Mouse (Mus musculus): ENCODE data around the gene Dctn5. TPM values are rescaled to one million over a fixed set of nuclear protein-coding genes. Genes with fewer than 3 reads are reported as not detected.

Dctn5 gene
- total RNA-seq (2015; ENCODE audit: low replicate concordance) (61.6 and 66.3 TPM in 2 replicates), total RNA-seq (2017; ENCODE audit: low replicate concordance) (31.4 and 32.3 TPM in 2 replicates)

DNA sequence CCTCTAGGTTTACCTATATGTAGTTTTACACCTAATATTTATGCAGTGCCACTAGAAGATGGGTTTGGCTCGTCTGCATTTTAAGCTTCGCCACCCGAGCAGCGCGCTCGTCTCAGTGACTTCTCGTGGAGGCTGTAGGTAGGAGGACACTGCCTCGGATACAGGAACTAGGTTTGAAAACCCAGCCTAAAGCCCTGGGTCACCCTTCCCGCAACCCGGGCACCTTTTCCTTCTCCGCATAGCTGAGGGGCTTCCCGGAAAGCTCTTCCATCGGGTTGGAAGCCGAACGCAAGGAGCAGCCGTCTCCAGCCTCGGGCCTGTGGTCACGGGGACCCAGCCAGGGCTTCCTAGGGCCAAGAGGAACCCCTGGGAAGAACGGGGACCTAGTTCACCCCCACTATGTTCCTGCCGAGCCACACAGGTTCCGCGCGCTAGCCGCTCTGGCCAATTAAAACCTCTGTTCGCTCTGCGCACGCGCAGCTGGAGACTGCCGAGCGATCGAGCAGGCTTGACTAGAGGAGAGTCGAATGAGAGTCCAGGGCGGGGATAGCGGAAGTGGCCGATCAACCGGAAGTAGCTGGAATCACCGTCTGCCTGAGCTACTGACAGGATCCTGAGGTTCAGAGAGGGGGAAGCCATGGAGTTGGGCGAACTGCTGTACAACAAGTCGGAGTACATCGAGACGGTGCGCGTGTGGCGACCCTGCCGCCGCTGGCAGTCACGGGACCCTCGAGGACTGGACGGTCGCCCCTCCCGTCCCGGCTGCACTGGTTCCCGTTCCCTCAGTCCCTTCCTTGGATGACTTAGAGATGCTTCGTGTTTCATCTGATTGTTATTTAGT, at the start of gene Dctn5, which contains the start of gene Palb2:
TSS of gene Dctn5 (plus strand) at position 545 of the 841 bp plus-strand sequence.
TSS of gene Palb2 (minus strand) at position 489 of the 841 bp plus-strand sequence.
- peak; percentile 97 for ATAC-seq (replicated peaks; ENCODE audit: low FRiP score, poor library complexity, severe bottlenecking)

DNA sequence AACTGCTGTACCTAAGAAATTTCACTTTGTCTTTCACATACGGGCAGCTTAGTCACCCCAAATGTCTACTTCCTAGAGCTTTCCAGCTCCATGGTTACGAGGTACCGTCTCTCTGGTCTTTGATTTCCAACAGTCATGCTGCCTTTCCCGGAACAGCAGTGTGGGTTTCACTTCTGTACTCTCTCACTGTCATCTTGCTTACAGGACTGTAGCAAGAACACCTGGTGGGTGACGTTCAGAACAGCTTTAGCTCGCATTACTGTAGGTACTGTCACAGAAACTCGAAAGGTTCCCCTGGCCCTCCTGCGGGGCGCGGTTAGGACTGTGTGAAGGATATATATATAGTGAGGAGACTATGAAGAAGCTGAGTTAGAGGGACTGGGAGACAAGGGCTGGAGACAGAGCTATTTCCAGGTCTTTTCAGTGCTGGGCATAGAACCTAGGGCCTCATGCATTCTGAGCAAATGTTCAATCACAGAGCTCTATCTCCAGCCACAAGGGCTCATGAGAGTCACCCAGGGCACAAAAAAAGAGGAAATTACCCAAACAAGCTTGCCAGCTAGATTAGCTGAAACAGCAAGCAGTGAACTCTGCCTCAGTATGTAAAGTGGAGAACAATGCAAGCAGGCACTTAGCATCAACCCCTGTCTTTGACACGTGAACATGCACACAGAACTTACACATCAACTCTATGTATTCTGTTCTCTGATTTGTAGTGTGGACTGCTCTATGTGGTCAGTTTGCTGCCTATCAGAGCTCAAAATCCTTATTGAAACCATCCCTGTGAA, 45.5 kb upstream of the Dctn5 start:
- ATAC-seq (replicated peaks; ENCODE audit: low FRiP score, poor library complexity, severe bottlenecking) = no peak

DNA sequence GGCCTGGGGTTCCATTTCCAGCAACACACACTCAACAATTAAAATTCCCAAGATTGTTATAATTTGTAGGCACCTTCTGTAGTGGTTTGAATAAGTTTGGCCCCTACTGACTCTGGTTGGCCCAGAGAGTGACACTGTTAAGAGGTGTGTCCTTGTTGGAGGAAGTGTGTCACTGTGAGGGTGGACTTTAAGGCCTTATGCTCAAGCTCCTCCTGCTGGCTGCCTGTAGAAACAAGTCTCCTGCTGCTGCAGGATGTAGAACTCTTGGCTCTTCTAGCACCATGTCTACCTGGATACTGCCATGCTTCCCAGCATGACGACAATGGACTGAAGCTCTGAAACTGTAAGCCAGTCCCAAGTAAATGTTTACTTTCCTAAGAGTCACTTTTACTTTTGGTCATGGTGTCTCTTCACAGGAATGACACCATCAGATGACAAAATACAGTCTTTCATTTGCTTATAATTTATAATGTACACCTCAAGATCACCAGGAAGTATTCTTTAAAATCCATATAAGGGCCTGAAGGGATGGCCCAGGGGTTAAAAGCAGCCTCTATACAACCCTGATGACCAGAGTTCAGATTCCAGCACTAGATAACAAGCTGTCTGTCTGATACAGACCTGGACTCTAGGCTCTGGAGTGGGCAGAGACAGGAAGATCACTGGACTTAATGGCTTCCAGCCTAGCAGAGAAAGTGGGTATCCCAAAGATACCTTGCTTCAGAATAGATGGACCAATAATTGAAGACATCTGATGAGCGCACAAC, 38.1 kb upstream of the Dctn5 start:
- ATAC-seq (replicated peaks; ENCODE audit: low FRiP score, poor library complexity, severe bottlenecking) = no peak

DNA sequence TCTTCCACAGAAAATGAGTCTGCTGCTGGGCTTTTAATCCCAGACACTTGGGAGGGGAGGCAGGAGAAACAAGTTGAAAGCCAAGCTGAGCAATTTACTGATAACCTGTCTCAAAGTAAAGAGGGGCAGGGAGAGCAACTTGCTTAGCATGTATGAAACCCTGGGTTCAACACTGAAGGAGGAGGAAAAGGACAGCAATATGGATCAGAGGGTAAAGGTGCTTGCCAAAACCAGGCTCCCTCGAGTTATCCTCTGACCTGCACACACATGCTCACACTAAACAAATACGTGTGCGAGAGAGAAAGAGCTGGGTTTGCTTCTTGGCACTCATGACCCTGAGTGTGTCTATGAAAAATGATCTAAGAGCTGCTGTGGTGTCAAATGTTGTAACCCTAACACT, 34.8 kb upstream of the Dctn5 start:
- ATAC-seq (replicated peaks; ENCODE audit: low FRiP score, poor library complexity, severe bottlenecking) = no peak

DNA sequence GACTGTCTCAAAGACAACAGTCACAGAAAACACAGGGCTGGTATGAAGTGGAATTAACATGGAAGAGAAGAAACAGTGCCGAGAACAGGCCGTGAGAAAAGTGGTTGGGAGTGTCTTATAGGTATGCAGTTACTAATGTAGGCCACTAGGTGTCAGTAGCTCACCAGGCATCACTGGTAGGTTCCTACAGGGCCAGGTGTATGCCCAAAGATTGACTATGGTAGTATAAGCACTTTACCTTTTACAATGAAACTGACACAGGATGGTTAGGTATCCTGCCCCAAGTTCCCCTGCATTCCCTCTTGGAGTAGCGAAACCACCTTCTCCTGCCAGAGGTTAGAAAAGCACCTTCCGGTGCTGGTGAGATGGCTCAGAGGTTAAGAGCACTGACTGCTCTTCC, 33.6 kb upstream of the Dctn5 start:
- peak; percentile 79 for ATAC-seq (replicated peaks; ENCODE audit: low FRiP score, poor library complexity, severe bottlenecking)

DNA sequence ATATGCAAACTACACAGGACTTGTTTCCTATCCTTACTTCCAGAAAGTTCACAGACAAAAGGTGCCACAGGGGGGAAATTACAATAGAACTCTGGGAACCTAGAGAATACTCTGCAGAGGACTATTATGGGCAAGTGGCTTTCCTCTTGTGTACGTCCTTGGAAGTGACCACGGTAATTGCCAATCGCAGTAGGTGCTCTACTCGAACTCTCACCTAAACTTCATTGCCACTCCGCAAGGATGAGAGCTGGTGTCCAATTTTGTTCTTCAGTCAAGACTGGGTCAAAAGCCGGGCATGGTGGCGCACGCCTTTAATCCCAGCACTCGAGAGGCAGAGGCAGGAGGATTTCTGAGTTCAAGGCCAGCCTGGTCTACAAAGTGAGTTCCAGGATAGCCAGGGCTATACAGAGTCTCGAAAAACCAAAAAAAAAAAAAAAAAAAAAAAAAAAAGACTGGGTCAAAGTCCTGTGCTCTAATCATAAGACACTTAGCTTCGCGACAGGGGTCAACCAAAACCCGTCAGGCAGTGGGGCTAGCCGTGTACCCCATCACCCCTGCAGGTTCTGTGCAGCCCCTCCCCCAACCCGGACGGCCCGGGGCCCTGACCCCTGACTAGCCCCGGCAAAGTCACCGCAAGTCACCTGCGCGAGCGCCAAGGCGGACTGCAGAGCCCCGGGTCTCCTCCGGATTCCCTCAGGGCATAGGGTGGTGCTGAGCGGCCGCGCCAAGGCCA, 31.7 kb upstream of the Dctn5 start:
- ATAC-seq (replicated peaks; ENCODE audit: low FRiP score, poor library complexity, severe bottlenecking) = peak; percentile 4; the same call in 1 of the 2 replicates

DNA sequence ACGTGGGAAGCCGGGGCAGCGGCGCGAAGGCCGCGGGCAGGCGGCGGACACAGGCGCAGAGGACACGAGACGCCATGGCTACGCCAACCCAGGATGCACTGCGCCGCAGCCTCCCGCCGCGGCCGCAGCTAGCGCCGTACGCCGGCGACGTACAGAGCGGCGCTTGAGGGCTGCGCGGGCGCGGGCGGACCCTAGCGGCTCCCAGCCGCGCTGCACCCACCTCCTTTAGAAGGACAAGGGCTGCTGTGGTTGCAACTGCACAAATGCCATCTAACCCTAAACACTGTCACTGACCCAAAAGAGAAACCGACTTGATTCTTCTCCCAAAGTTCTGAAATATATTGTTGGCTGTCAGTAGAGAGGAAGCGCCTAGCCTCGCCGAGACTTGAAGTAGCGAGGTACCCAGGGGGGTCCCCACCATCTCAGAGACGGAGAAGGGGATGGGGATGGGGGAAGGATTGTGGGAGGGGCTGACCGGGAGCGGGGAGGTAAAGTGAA, 31.0 kb upstream of the Dctn5 start, which contains the start of gene Ndufab1:
TSS of gene Ndufab1 (minus strand) at position 140 of the 498 bp plus-strand sequence.
- peak; percentile 98 for ATAC-seq (replicated peaks; ENCODE audit: low FRiP score, poor library complexity, severe bottlenecking)

DNA sequence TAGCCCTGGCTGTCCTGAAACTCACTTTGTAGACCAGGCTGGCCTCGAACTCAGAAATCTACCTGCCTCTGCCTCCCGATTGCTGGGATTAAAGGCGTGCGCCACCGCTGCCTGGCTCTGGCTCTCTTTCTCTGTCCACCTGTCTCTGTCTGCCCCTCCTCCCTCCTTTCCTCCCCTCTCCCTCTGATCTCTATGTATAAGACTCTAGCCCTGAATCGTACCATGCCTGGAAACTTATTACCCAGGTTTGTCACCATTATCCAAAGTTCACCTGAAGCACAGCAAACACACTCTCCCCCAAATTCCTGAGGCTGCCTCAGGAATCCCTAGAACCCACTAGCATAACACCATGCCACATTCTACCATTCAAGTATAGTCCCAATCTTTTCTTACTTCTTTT, 24.6 kb upstream of the Dctn5 start:
- no peak for ATAC-seq (replicated peaks; ENCODE audit: low FRiP score, poor library complexity, severe bottlenecking)

DNA sequence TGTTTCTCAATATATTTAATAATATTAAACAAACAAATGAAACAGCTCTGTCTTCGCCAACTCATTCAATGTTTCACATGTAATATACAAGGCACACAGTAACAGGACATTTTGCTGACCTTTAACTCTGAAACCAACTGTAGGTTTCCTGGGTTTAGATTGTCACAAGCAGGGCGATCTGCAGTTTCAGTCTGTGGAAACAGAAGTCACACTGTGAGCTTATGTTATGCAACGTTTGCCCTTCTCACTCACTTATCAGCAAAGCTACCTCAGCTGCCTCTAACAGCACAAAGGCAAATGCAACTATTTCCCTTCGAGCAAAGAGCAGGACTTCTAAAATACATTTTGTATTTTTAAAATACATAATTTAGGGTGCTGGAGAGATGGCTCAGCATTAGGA, 9.3 kb upstream of the Dctn5 start:
- ATAC-seq (replicated peaks; ENCODE audit: low FRiP score, poor library complexity, severe bottlenecking) = no peak

DNA sequence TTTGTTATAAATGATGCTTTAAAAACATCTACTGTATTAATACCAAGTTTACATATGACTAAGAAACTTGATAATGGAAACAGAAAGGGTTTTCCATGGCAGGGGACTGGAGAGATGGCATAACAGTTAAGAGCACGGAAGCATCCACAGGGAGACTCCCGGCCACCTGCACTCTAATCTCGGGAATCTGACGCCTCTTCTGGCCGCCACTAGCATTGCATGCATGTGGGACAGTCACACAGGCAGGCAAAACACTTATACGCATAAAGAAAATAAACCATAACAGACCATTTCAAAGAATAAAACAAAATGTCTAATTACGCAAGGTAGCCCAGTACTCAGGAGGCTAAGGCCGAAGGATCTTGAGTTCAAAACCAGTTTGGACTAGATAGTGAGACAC, 7.2 kb upstream of the Dctn5 start:
- ATAC-seq (replicated peaks; ENCODE audit: low FRiP score, poor library complexity, severe bottlenecking) = no peak

DNA sequence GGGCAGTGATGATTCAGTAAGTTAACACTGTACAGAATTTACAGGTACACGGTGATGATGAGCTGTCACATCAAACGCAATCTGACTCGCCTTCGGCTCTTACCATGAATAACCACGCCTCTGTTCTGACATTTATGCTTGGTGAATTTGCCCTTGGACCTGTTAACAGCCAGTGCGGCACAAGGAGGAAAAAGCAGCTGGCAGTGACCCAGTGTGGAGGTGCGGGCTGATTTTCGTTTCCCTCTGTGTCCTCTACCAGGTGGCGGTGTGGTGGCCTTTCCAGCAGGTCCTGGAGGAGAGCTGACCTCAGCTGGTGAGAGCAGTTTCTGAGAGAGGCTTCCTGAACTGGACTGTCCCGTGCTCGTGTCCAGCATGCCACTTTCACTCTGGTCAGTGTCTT, 5.9 kb upstream of the Dctn5 start:
- no peak for ATAC-seq (replicated peaks; ENCODE audit: low FRiP score, poor library complexity, severe bottlenecking)

DNA sequence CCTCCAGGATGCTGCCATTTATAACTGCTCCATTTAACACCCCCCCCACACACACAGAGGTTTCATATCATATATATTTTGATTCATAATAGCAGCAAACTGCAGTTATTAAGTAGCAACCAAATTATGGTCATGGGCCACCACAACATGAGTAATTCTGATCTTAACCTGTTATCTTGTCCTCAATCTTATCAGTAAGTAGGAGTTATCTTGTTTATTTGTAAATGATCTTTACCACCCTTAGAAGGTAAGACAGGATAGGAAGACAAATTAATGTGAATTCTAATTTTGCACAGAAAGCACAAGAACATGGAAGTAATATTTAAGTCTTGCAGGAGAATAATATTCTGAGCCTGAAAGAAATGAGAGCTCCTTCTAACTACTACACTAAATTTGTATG, 1.0 kb upstream of the Dctn5 start:
- ATAC-seq (replicated peaks; ENCODE audit: low FRiP score, poor library complexity, severe bottlenecking) = no peak

DNA sequence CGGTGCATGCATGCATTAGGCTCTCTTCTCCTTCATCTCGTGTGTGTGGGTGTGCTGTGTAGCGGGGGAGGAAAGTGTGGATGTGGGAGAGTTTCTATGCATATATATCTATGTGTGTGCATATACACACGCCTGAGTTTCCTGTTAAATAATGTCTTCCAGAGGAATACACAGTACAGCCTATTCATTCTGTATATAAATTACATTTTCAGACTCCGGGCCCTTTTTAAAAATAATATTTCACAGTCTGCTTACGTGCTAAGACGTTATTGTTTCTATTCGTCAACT, 441 bp downstream of the Dctn5 start:
- no peak for ATAC-seq (replicated peaks; ENCODE audit: low FRiP score, poor library complexity, severe bottlenecking)

DNA sequence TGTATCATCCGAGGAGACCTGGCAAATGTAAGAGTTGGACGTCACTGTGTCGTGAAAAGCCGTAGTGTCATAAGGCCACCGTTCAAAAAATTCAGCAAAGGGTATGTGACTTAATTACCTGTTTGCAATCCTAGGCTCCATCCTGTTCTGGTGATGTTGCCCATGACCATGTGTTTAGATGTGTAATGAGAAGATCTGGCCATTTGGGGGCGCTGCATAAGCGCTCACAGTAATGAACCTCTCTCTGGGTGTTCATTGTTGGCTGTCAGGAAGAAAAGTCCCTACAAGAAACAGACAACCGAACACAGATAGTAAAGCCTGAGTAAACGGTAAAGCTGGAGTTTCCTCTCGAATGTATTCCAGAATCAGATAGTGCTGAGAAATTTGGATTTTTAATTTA, 2.2 kb downstream of the Dctn5 start:
- no peak for ATAC-seq (replicated peaks; ENCODE audit: low FRiP score, poor library complexity, severe bottlenecking)

DNA sequence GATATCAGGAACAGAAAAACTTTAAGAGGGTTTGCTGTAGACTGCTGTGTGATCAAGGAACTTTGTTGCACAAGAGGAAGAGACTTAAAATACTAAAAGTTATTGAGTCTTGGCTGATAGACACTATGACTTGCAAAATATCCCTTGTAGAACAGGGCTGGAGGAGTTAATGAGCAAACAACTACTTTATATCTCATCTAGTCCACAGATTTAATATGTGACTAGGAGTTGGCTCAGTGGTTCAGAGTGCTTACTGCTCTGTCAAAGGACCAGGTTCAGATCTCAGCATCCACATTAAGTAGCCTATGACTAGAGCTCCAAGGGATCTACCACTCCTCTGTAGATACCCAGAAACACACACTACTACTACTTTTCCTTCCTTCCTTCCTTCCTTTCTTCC, 4.2 kb downstream of the Dctn5 start:
- no peak for ATAC-seq (replicated peaks; ENCODE audit: low FRiP score, poor library complexity, severe bottlenecking)

DNA sequence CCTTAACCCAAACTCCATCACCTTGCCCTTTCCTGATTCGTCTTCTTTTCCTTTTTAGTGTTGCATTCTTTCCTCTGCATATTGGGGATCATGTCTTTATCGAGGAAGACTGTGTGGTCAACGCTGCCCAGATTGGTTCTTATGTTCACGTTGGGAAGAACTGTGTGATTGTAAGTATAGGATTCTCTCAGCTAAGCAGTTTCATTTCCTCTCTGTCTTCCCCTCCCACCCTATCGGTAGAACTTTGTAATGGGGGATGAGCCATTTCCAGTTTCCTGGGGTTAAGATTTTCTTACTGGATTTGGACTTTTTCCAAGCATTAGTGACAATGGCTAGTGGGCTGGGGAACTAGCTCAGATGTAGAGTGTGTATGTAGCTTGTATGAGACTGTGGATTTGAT, 5.3 kb downstream of the Dctn5 start:
- ATAC-seq (replicated peaks; ENCODE audit: low FRiP score, poor library complexity, severe bottlenecking) = no peak

DNA sequence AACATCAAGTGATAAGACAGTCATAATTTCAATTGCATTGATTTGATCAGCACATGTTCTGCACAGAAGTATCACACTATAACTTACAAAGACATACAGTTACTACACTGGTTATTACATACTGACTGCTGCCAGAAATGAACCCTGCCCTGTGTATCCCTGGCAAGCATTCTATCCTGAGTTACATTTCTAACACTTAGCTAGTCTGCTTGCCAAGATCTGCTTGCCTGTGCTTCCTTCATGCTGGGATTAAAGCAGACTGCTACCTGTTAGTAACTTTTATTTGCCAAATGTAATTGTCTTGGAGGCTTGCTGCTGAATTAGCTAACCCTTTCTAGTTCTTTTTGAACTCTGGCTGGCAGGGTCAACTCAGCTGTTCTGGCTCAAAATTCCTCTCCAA, 8.2 kb downstream of the Dctn5 start:
- no peak for ATAC-seq (replicated peaks; ENCODE audit: low FRiP score, poor library complexity, severe bottlenecking)

DNA sequence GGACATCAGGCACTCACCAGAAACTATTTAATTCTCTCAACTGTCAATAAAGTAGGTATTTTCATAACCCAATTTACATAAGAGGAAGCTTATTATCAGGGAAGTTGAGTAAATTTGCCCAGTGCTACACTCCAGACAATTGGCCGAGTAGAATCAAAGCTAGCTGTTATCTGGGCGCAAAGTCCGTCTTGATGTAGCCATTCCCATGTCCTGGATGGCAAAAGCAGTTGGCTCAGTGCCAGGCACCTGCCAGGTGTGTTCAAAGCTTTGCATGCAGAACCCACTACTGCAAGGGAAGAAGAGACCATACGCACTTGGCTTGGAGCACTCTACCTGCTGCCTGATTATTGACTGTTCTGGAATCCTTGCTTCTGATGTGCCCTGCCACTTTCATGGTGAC, 19.6 kb downstream of the Dctn5 start:
- no peak for ATAC-seq (replicated peaks; ENCODE audit: low FRiP score, poor library complexity, severe bottlenecking)

DNA sequence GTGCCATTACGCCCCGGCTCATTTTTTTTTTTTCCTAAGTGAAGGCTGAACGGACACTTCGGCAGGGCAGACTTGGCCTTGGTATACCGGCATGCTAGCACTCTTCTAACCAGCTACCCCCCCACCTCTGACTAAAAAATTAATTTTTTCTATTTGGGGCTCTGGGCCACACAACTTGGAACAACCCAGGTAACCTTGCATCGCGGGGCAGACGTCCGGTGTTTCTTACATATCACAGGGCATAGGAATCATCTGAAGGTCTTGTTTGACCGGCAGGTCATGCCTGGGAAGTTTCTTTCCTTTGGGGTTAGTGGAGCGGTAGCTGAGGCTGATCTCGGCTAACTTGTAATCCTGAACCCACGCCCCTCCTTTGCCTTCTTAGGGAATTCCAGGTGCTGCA, 25.6 kb downstream of the Dctn5 start:
- no peak; the same call in 1 of the 2 replicates for ATAC-seq (replicated peaks; ENCODE audit: low FRiP score, poor library complexity, severe bottlenecking)
